Mouse (Mus musculus) limb, embryonic 12.5 days (tissue): Measurements from ENCODE around the gene Irx1. TPM values are rescaled to one million over a fixed set of nuclear protein-coding genes. Genes with fewer than 3 reads are reported as not detected.

Experiments used
- ATAC-seq: fragments of 200-750 bp; cut with Nextera tagmentation; 2 replicates; pipeline ENCODE4 v1.8.0; 2017; ENCODE audit warnings: low read depth, moderate TSS enrichment; ENCODE audit not compliant: insufficient number of reproducible peaks, insufficient read depth, low FRiP score, low TSS enrichment
- H3K27ac ChIP-seq: fragments of 300-500 bp; sonication (generic); 2 replicates; pipeline ENCODE4 v1.5.1; 2016; ENCODE audit warnings: mild to moderate bottlenecking, moderate library complexity
- H3K27me3 ChIP-seq: fragments of 300-500 bp; sonication (generic); 2 replicates; pipeline ENCODE4 v1.6.1; 2016; ENCODE audit warnings: mild to moderate bottlenecking, moderate library complexity
- H3K36me3 ChIP-seq: fragments of 300-500 bp; sonication (generic); 2 replicates; pipeline ENCODE4 v1.6.1; 2016; ENCODE audit warnings: mild to moderate bottlenecking, moderate library complexity
- H3K4me1 ChIP-seq: fragments of 300-500 bp; sonication (generic); replicated peaks from 2 replicates; pipeline ENCODE4 v1.6.1; 2016
- H3K4me2 ChIP-seq: fragments of 300-500 bp; sonication (generic); 2 replicates; pipeline ENCODE4 v1.6.1; 2016; ENCODE audit warnings: mild to moderate bottlenecking, moderate library complexity
- H3K4me3 ChIP-seq: fragments of 300-500 bp; sonication (generic); replicated peaks from 2 replicates; pipeline ENCODE4 v1.5.1; 2016; ENCODE audit warnings: mild to moderate bottlenecking
- H3K9ac ChIP-seq: fragments of 300-500 bp; sonication (generic); replicated peaks from 2 replicates; pipeline ENCODE4 v1.6.1; 2016; ENCODE audit warnings: mild to moderate bottlenecking, moderate library complexity
- H3K9me3 ChIP-seq: fragments of 300-500 bp; sonication (generic); 2 replicates; pipeline ENCODE4 v1.6.1; 2016; ENCODE audit warnings: mild to moderate bottlenecking, moderate library complexity
- WGBS: fragments of 180-500 bp; shearing (Covaris S2); methylation state at CpG from one replicate; pipeline ENCODE4 v1.1.7; 2016; 5-methylcytosine and 5-hydroxymethylcytosine counted together
- polyA plus RNA-seq: library from polyadenylated mRNA; unstranded; fragments of >200 nt; fragmentation: Nextera tagmentation; extraction: Ambion mirVana; gene quantifications from 2 replicates; pipeline ENCODE4 v1.2.1, GENCODE M21; 2016

The Irx1 gene
- 6.1 and 6.9 TPM in 2 replicates for polyA plus RNA-seq

DNA sequence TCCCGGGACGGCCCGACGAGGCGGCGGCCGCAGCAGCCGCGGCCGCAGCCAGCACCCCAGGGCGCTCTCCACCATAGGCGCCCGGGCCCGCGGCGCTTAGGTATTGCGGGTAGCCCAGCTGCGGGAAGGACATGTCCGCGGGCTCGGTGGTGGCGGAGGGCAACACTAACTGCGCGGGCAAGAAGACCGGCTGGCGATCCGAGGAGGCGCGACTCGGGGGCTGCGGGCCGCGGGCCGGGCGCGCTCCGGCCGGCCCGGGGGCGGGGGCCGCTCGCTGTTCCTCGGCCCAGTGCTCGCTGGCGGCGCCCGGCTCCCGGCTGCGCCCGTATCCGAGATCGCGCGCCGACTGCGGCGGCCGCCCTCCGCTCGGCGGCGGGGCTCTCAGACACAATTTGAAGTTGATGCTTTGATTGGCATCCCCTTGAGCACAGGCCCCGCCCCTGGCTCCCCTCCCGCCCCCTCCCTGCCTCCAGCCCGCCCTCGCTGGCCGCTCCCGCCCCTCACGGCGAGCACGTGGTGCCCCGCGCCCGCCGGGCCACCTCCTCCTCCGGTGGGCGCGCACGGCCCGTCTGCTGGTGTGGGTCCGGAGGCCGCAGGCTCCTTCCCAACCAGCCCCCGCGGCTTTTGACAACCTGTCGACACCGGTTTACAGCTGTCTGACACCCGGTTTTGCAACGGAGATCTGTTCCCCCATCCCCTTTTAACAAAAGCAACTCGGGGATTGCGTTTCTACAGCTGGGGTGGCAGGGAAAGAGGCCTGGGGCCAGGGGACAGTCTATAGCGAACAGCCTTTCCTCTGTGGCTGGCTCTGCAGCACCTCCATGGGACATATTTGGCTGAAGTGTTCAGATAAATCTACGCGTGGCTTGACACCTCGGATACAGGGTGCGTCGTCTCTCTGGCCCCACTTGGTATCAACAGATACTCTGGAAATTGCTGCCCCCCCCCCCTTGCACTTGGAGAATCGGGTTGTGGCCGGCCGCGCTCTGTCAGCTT lies at the start of gene Irx1:
Gene Irx1, minus strand, starts transcription at position 368 of the 996 bp plus-strand sequence.
- WGBS, result under 1% methylated on average over 71 of the region's 100 CpGs
- Histone ChIP-seq H3K27me3 (peaks cover 96% of the 10 kb centered on the region), H3K36me3 (no peaks in the 10 kb centered on the region), H3K4me3 (peak within 1 kb of the TSS; percentile 60), H3K9ac (peak within 1 kb of the TSS; percentile 73), H3K4me1 (peaks cover 31% of the 10 kb centered on the region), H3K9me3 (no peaks in the 10 kb centered on the region), H3K27ac (peak within 1 kb of the TSS; percentile 59; the same call in 1 of the 2 replicates), H3K4me2 (peak within 1 kb of the TSS; percentile 79)
- ATAC-seq, result peak; percentile 56

DNA sequence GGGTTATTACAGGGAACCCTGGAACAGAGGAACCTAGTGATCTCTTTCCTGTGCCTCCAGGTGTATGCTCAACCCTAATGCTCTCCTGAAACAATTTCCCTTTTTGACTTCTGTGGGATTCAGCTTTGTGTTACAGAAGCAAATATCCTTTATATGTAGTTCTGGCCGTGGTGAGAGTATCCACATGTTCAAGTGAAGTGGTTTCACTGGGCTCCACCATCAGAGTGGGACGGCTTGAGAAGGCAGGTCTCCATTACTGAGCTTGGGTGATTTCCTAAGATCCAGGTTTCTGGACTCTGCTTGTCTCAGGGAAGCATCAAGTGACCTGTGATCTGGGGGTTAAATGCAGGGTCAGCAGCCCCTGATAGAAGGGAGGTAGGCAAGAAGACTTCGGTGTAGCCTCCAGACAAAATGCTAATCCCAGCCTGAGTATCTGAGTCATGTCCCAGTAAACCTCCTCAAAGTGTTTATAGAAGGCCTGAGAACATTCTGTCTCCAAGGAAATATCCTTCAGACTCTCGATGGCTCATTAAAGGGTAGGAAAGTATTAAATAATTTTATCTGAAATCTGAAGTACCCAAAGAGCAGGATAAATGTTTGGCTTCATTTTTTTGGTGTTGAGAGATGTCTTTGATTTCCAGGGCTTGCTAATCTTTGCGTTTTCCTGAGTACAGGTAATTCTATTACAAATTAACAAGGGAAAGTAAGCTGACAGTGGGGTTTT lies 16.6 kb upstream of the Irx1 start:
- Histone ChIP-seq H3K4me3 (no peak overlapping the region), H3K9ac (no peak overlapping the region), H3K9me3 (no peaks in the 10 kb centered on the region)

GRCm38 (mm10) chr13:71975753-71976152 lies 12.2 kb upstream of the Irx1 start:
- no peak for ATAC-seq
- no peak overlapping the region for H3K9ac ChIP-seq
- H3K9me3 ChIP-seq, result no peaks in the 10 kb centered on the region
- H3K4me3 ChIP-seq, result no peak overlapping the region
- H3K27ac ChIP-seq, result no peak overlapping the region
- no peaks in the 10 kb centered on the region for H3K4me1 ChIP-seq
- peaks cover 60% of the 10 kb centered on the region for H3K27me3 ChIP-seq
- H3K36me3 ChIP-seq, result no peaks in the 10 kb centered on the region
- H3K4me2 ChIP-seq, result no peak overlapping the region
- 83% methylated on average over 3 of the region's 3 CpGs for WGBS

More for the DNA sequence above, 16.6 kb upstream of the Irx1 start:
- Histone ChIP-seq H3K36me3 (no peaks in the 10 kb centered on the region), H3K4me2 (no peak overlapping the region), H3K4me1 (no peaks in the 10 kb centered on the region), H3K27me3 (peaks cover 52% of the 10 kb centered on the region), H3K27ac (no peak overlapping the region)
- 59% methylated on average over 5 of the region's 5 CpGs for WGBS
- no peak for ATAC-seq

DNA sequence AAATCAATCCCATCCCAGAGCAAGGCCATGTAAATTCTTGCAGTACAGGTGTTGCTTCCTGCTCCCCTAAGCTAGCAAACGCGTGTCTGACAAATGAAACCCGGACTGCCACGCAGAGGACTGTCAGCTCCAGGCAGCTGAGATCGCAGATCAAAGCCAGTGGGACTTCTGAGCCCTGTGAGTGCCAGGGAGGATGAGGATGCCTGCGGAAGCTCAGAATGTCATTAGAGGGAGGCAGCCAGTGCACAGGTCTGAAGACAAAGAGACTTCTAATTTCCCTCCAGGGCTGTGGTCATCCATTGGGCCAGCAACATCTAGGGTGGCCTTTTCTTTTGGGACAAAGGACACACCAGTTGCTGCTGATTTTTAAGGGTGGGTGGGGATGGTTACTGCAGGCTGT lies 4.8 kb upstream of the Irx1 start:
- Histone ChIP-seq H3K4me1 (peaks cover 9% of the 10 kb centered on the region; the same call in 1 of the 2 replicates), H3K4me2 (no peak overlapping the region), H3K27ac (no peak overlapping the region), H3K27me3 (peaks cover 96% of the 10 kb centered on the region), H3K4me3 (no peak overlapping the region), H3K9me3 (no peaks in the 10 kb centered on the region), H3K9ac (no peak overlapping the region), H3K36me3 (no peaks in the 10 kb centered on the region)
- WGBS, result under 1% methylated on average over 6 of the region's 6 CpGs
- no peak for ATAC-seq

DNA sequence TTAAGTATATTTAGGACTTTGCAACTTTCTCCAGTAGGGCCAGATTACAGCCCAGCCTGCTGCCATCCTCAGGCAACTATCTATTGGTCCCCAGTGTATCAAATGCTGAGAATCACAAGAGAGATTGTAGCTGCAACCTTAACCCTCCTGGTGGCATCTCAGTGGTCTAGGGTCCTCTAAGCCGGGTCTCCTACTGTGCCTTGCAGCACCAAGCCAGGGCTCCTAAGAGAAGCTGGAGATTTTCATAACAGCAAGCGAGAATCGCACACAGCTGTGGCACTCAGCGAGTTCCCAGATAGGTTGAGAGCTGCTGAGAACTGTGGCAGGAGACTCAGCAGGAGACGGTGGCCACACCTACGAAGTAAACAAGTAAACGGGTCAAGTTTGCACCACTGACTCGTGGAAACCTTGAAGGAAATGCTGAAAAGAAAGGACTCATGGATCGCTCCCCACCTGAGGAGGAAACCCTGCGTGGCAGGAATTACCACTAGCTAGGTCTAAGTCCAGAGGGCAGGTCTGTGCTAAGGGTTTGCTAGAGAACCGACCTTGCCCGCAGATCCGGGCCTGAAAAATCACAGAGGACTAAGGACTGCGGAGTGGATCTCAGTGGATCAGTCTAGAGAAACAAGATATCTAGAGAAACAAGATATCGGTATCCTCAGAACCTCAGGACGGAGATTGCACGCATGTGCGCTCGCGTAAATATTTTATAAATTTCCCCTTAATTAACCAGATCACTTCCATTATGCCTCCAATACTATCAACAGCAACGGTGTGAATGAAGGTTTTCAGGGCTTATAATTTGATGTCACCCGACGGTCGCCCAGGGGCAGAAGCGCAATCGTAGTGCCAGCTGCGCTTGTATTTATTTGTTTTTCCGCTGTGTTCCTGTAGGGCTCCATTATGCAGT lies 4.1 kb upstream of the Irx1 start:
- peaks cover 96% of the 10 kb centered on the region for H3K27me3 ChIP-seq
- no peak for ATAC-seq
- H3K4me3 ChIP-seq, result no peak overlapping the region
- H3K4me1 ChIP-seq, result peaks cover 16% of the 10 kb centered on the region
- no peaks in the 10 kb centered on the region for H3K9me3 ChIP-seq
- H3K9ac ChIP-seq, result no peak overlapping the region
- WGBS, result 3% methylated on average over 28 of the region's 28 CpGs
- H3K27ac ChIP-seq, result no peak overlapping the region
- no peak overlapping the region for H3K4me2 ChIP-seq
- no peaks in the 10 kb centered on the region for H3K36me3 ChIP-seq

GRCm38 (mm10) chr13:71966631-71967030 lies 3.1 kb upstream of the Irx1 start:
- peaks cover 18% of the 10 kb centered on the region for H3K4me1 ChIP-seq
- H3K4me3 ChIP-seq, result no peak overlapping the region
- ATAC-seq, result no peak
- peaks cover 95% of the 10 kb centered on the region for H3K27me3 ChIP-seq
- no peaks in the 10 kb centered on the region for H3K9me3 ChIP-seq
- 17% methylated on average over 2 of the region's 2 CpGs for WGBS
- no peak overlapping the region for H3K27ac ChIP-seq
- H3K4me2 ChIP-seq, result no peak overlapping the region
- no peaks in the 10 kb centered on the region for H3K36me3 ChIP-seq
- no peak overlapping the region for H3K9ac ChIP-seq

DNA sequence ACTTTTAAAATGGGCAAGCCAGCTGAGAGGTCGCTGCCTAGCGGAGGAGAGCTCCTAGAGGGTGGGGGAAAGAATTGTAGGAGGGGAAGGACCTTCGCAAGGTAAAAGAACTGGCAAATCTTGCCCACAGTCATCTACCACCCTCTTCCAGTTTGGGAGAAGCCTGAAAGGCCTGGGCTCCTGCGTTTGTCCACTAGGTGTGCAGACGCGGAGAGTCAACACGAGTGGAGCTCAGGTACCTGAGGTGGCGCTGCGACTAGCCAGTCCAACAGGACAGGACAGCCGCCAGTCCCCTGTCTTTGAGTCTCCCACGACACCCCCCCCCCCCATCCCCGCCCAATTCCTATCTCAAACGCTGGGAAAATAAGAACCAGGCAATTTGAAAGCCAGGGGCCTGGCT lies 843 bp upstream of the Irx1 start:
- peak overlapping the region; percentile 60 for H3K4me3 ChIP-seq
- no peak for ATAC-seq
- no peaks in the 10 kb centered on the region for H3K9me3 ChIP-seq
- H3K4me1 ChIP-seq, result peaks cover 24% of the 10 kb centered on the region
- H3K9ac ChIP-seq, result no peak overlapping the region
- H3K36me3 ChIP-seq, result no peaks in the 10 kb centered on the region
- H3K27me3 ChIP-seq, result peaks cover 96% of the 10 kb centered on the region
- no peak overlapping the region for H3K27ac ChIP-seq
- WGBS, result 2% methylated on average over 13 of the region's 13 CpGs
- H3K4me2 ChIP-seq, result peak overlapping the region; percentile 79

DNA sequence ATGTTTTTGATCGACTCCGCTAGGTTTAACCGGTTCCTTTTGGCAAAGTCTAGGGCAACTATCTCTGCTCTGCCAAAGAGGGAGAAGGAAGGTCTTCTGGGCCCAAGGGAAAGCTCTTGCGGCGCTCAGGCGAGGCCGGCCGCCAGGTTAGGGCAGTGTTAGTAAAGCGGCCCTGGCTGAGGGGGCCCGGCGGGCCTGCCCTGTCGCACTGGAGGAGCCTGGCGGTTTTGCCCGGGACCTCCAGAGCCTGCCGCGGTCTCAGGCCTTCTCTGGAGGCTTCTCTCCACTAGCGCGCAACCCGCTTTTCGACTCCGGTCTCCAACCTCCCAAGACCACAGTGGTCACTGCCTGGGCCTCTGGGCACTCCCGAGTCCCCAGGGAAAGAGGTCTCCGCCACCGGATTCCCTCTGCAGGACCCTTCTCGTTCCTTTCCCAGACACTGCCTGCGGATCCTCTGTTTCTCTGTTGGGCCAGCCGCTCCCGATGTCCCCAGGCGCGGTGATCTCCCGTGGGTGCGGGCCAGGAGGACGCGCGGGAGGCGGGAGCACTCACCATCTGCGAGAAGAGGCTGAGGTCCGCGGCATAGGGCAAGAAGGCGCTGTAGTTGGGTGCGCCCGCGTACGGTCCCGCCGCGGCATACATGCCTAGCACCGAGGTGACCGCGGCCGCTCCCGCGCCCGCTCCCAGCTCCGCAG lies 715 bp downstream of the Irx1 start:
- Histone ChIP-seq H3K36me3 (no peaks in the 10 kb centered on the region), H3K9ac (peak overlapping the region; percentile 73), H3K27me3 (peaks cover 96% of the 10 kb centered on the region), H3K4me2 (peak overlapping the region; percentile 79), H3K27ac (peak overlapping the region; percentile 59; the same call in 1 of the 2 replicates), H3K4me1 (peaks cover 32% of the 10 kb centered on the region), H3K9me3 (no peaks in the 10 kb centered on the region), H3K4me3 (peak overlapping the region; percentile 60)
- WGBS, result under 1% methylated on average over 55 of the region's 55 CpGs
- ATAC-seq, result no peak

GRCm38 (mm10) chr13:71961891-71962660 lies 1.4 kb downstream of the Irx1 start:
- no peak for ATAC-seq
- Histone ChIP-seq H3K9me3 (no peaks in the 10 kb centered on the region), H3K27ac (no peak overlapping the region), H3K4me2 (peak overlapping the region; percentile 79), H3K36me3 (no peaks in the 10 kb centered on the region), H3K27me3 (peaks cover 96% of the 10 kb centered on the region), H3K4me1 (peaks cover 34% of the 10 kb centered on the region), H3K4me3 (peak overlapping the region; percentile 60), H3K9ac (peak overlapping the region; percentile 73)
- under 1% methylated on average over 25 of the region's 25 CpGs for WGBS
